Mouse (Mus musculus): ENCODE results near the gene Dusp5.
A peak's percentile ranks its signal among the peaks of the same experiment; 100 is the strongest.

DNA sequence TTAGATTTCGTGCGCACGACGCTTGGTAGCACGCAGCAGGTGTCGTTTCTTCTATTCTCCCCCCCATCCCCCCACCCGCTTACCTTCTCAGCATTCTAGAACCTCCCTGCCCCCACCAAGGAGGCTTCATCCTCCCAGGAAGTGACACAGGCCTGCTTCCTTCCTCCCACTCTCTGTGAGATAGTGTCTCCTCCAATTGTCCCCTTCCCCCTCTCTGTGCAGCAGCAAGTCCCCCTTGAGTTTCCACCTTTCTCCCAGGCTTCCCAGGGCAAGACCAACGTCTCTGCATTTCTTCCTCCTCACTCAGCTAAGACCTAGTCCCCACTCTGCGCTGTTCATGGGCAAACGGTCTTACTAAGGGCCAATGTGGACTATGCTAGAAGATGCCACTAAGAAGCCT lies 8.9 kb upstream of the Dusp5 start:
- 0 out of 2 replicates have a peak, but pooled peaks have one; percentile 24 for TF ChIP-seq POLR2A (IDR thresholded peaks at IDR 0.05; ENCODE audit: control insufficient read depth, extremely low read depth, insufficient read depth, low read length, poor library complexity)
- peak; percentile 24; the same call in 1 of the 2 replicates for TF ChIP-seq CTCF (IDR thresholded peaks at IDR 0.05; ENCODE audit: borderline replicate concordance, control insufficient read depth, extremely low read depth, insufficient read depth, low read length, poor library complexity)

Data from thymus, adult 2 months (tissue).